Mouse (Mus musculus) stomach, embryonic 14.5 days (tissue): ENCODE results near the gene Mymx. TPM values are rescaled to one million over a fixed set of nuclear protein-coding genes. Genes with fewer than 3 reads are reported as not detected.

Experiments used
- polyA plus RNA-seq: library from polyadenylated mRNA; unstranded; fragments of >200 nt; fragmentation: Nextera tagmentation; extraction: Ambion mirVana; gene quantifications from 2 replicates; pipeline ENCODE4 v1.2.1, GENCODE M21; 2014

Mymx gene
- polyA plus RNA-seq, 1 experiment from 2014 or later, result 0.36 TPM

Other genes with a start within 250 kb of the Mymx start
- gene Cdc5l, start 168.4 kb downstream of the Mymx start, polyA plus RNA-seq, result 66.6 and 72.3 TPM in 2 replicates
- 0.50 and 0.59 TPM in 2 replicates for gene Spats1, start 126.7 kb downstream of the Mymx start, polyA plus RNA-seq
- gene Aars2, start 95.3 kb downstream of the Mymx start, polyA plus RNA-seq, result 14.8 and 16.8 TPM in 2 replicates
- 0.29 and 0.65 TPM in 2 replicates for gene Tcte1, start 78.7 kb downstream of the Mymx start, polyA plus RNA-seq
- gene Tmem151b, start 52.4 kb downstream of the Mymx start, polyA plus RNA-seq, result 1.8 and 2.6 TPM in 2 replicates
- 3.7 and 4.2 TPM in 2 replicates for gene Nfkbie, start 46.4 kb downstream of the Mymx start, polyA plus RNA-seq
- gene Slc35b2, start 38.2 kb downstream of the Mymx start, polyA plus RNA-seq, result 117 and 120 TPM in 2 replicates
- gene Hsp90ab1, start 28.8 kb downstream of the Mymx start, polyA plus RNA-seq, result 1,573 and 1,607 TPM in 2 replicates
- 72.2 and 73.0 TPM in 2 replicates for gene Slc29a1, start 2.5 kb downstream of the Mymx start, polyA plus RNA-seq
- not detected in 2 replicates for gene Capn11, start 57.2 kb upstream of the Mymx start, polyA plus RNA-seq
- 155 and 171 TPM in 2 replicates for gene Mrpl14, start 84.2 kb upstream of the Mymx start, polyA plus RNA-seq
- gene Tmem63b, start 84.8 kb upstream of the Mymx start, polyA plus RNA-seq, result 30.8 and 33.7 TPM in 2 replicates
- gene 1600014C23Rik, start 131.7 kb upstream of the Mymx start, polyA plus RNA-seq, result 0.72 TPM in 1 of 2 replicates, not detected in the other